Mouse (Mus musculus) heart, embryonic 14.5 days (tissue): ENCODE data around the gene Olfr458. TPM values are rescaled to one million over a fixed set of nuclear protein-coding genes. Genes with fewer than 3 reads are reported as not detected.

ENCODE experiments used
- ATAC-seq: fragments of 200-750 bp; cut with Nextera tagmentation; 2 replicates; pipeline ENCODE4 v1.8.0; 2017; ENCODE audit warnings: low read depth, moderate TSS enrichment; ENCODE audit not compliant: insufficient number of reproducible peaks, insufficient read depth, low FRiP score
- H3K27ac ChIP-seq, 2 experiments: fragments of 200-500 bp in 1 of 2; fragments of 300-500 bp in 1 of 2; sonication (generic) in 1 of 2; replicated peaks in 1 of 2; 2 replicates each; pipeline ENCODE4 v1.5.1; 2012 to 2014; ENCODE audit warnings: low read depth in 2 of 2, low read length in 2 of 2, control low read depth in 1 of 2, mild to moderate bottlenecking in 1 of 2, mixed read lengths in 1 of 2; ENCODE audit not compliant: control insufficient read depth in 1 of 2, insufficient read depth in 1 of 2
- H3K27me3 ChIP-seq: fragments of 300-500 bp; sonication (generic); 2 replicates; pipeline ENCODE4 v1.6.1; 2014; ENCODE audit warnings: mild to moderate bottlenecking, low read length, control low read depth; ENCODE audit not compliant: control insufficient read depth, insufficient read depth
- H3K36me3 ChIP-seq: fragments of 300-500 bp; sonication (generic); 2 replicates; pipeline ENCODE4 v1.6.1; 2014; ENCODE audit warnings: mild to moderate bottlenecking, control low read depth, low read length, mixed read lengths; ENCODE audit not compliant: control insufficient read depth, insufficient read depth
- H3K4me1 ChIP-seq, 2 experiments: fragments of 200-500 bp in 1 of 2; fragments of 300-500 bp in 1 of 2; sonication (generic) in 1 of 2; 2 replicates each; pipeline ENCODE4 v1.6.1; 2012 to 2014; ENCODE audit warnings: low read length in 2 of 2, control low read depth in 1 of 2, mixed read lengths in 1 of 2; ENCODE audit not compliant: control insufficient read depth in 2 of 2, insufficient read depth in 2 of 2
- H3K4me2 ChIP-seq: fragments of 300-500 bp; sonication (generic); 2 replicates; pipeline ENCODE4 v1.6.1; 2014; ENCODE audit warnings: mild to moderate bottlenecking, low read length
- H3K4me3 ChIP-seq, 2 experiments: fragments of 200-500 bp in 1 of 2; fragments of 300-500 bp in 1 of 2; sonication (generic) in 1 of 2; 2 replicates each; pipeline ENCODE4 v1.5.1; 2012 to 2014; ENCODE audit warnings: low read length in 2 of 2, mild to moderate bottlenecking in 2 of 2, control low read depth in 1 of 2, low read depth in 1 of 2, moderate library complexity in 1 of 2; ENCODE audit not compliant: control insufficient read depth in 1 of 2, insufficient read depth in 1 of 2
- H3K9ac ChIP-seq: fragments of 300-500 bp; sonication (generic); 2 replicates; pipeline ENCODE4 v1.6.1; 2014; ENCODE audit warnings: mild to moderate bottlenecking, low read length
- H3K9me3 ChIP-seq: fragments of 300-500 bp; sonication (generic); 2 replicates; pipeline ENCODE4 v1.6.1; 2016; ENCODE audit warnings: low read length, control low read depth; ENCODE audit not compliant: control insufficient read depth
- WGBS: fragments of 180-500 bp; shearing (Covaris S2); extraction: QIAGEN DNeasy Blood & Tissue Kit; methylation state at CpG from one replicate; pipeline ENCODE4 v1.1.7; 2014; 5-methylcytosine and 5-hydroxymethylcytosine counted together
- polyA plus RNA-seq: library from polyadenylated mRNA; unstranded; fragments of >200 nt; fragmentation: Nextera tagmentation; extraction: Ambion mirVana; gene quantifications from 2 replicates; pipeline ENCODE4 v1.2.1, GENCODE M21; 2014

Gene Olfr458
- not detected in 2 replicates for polyA plus RNA-seq

DNA sequence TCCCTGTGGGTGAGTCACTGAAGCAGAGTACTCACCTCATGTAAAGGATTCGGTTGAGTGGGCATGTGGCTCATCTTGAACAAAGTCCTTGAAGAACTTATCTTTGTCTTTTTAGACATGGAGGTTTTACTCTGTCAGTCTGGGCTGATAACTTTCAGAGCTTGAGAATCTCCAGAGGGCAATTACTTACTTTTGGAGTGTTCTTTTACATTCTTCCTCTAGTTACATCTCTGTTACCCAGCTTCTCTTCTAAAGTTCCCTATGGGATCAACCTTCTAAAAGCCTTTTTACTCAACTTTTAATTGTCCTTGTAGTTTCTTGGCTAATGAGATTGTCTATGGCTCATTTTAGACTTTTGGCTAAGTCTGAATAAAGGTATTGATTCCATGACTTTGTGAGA lies at the start of gene Olfr458:
TSS of gene Olfr458 (minus strand) at position 101 of the 400 bp plus-strand sequence.
- Histone ChIP-seq H3K4me2 (no peak within 1 kb of the TSS), H3K4me1 (no peaks in the 10 kb centered on the region), H3K36me3 (no peaks in the 10 kb centered on the region), H3K4me3 (no peak within 1 kb of the TSS), H3K27me3 (no peaks in the 10 kb centered on the region), H3K27ac (no peak within 1 kb of the TSS), H3K9ac (no peak within 1 kb of the TSS), H3K9me3 (no peaks in the 10 kb centered on the region)
- no peak for ATAC-seq
- WGBS = 44% methylated on average over 1 of the region's 1 CpGs

DNA sequence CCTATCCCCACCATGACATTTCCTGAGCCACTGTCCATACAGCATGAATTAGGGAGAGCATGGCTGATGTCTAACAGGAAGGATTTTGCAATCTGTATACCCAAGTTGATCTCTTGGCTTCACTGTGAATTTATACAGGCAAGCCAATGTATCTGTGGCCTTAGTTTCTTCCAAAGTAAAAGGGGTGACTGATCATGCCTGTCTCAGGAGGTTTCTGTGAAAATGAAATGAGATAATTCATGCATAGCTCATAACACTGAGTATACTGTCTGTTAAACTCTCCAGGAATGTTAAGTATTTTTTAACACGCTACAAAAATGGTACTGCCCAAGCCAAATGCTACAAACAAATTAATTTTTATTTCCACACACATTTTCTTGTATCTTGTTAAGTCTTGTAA lies 48.5 kb upstream of the Olfr458 start:
- Histone ChIP-seq H3K27ac (no peak overlapping the region), H3K4me2 (no peak overlapping the region), H3K36me3 (no peaks in the 10 kb centered on the region), H3K4me3 (no peak overlapping the region), H3K4me1 (no peaks in the 10 kb centered on the region), H3K27me3 (no peaks in the 10 kb centered on the region), H3K9me3 (no peaks in the 10 kb centered on the region), H3K9ac (no peak overlapping the region)
- 56% methylated on average over 1 of the region's 1 CpGs for WGBS
- ATAC-seq = no peak

DNA sequence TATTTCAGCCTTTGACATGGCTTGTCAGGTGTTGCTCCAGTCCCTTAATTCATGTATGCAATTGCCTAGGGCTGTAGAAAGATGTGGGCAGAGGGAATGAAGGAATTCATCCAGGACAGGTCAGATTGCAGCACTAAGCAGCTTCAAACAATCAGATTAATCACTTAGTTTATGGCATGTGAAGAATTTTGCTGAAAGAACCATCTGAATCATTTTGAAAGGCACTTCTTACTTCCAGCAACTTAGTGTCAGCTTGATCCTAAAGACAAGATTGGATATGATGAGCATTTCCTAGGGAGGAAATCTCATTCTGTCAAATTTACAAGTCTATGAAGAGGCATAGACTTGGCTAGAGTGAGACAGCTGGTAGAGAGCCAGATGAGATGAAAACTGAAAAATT lies 44.3 kb upstream of the Olfr458 start:
- Histone ChIP-seq H3K4me1 (no peaks in the 10 kb centered on the region), H3K4me3 (no peak overlapping the region), H3K36me3 (no peaks in the 10 kb centered on the region), H3K27ac (no peak overlapping the region), H3K4me2 (no peak overlapping the region), H3K27me3 (no peaks in the 10 kb centered on the region), H3K9me3 (no peaks in the 10 kb centered on the region), H3K9ac (no peak overlapping the region)
- no peak for ATAC-seq

DNA sequence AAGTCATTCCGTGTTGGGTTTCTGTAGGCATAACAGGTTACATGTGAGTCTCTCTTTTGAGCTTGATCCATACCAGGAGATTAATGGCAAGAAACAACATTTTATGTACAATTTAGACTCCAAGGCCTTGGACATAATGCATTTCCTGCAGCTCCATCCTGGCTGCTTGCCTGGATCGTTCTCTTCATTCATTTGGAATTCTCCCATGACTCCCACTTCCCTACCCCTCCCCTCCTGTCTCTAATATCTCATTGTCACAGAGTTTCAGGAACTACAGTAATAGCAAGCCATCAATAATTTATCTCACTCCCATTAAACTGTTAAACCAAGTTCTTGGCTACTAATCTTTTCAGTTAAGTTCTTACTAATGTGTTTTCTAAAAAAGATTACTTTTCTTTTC lies 38.5 kb upstream of the Olfr458 start:
- Histone ChIP-seq H3K27me3 (no peaks in the 10 kb centered on the region), H3K36me3 (no peaks in the 10 kb centered on the region), H3K9ac (no peak overlapping the region), H3K9me3 (no peaks in the 10 kb centered on the region), H3K4me3 (no peak overlapping the region), H3K4me2 (no peak overlapping the region), H3K4me1 (no peaks in the 10 kb centered on the region), H3K27ac (no peak overlapping the region)
- WGBS = 75% methylated on average over 2 of the region's 2 CpGs
- ATAC-seq = no peak

DNA sequence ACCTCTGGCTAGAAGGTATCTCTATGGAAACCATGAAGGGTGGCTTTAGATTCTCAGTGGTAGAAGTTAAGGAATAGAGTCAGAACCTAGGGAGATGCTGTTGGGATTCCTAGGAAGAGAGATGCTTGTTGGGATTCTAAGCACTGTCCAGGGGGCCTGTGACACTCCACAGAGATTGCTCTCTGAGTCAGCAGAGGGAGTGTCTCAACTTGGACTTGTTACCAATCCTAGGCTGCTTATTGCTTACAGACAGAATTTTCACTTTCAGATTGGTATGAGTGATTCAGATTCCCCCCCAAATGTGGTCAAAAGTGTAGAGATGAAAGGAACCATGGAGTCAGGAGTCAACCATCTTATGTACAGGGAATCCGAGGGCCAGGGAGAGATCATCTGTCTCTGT lies 24.7 kb upstream of the Olfr458 start:
- Histone ChIP-seq H3K27ac (no peak overlapping the region), H3K4me2 (no peak overlapping the region), H3K4me3 (no peak overlapping the region), H3K9me3 (no peaks in the 10 kb centered on the region), H3K9ac (no peak overlapping the region), H3K36me3 (no peaks in the 10 kb centered on the region), H3K27me3 (no peaks in the 10 kb centered on the region), H3K4me1 (no peaks in the 10 kb centered on the region)
- ATAC-seq = no peak
- 44% methylated on average over 1 of the region's 1 CpGs for WGBS

DNA sequence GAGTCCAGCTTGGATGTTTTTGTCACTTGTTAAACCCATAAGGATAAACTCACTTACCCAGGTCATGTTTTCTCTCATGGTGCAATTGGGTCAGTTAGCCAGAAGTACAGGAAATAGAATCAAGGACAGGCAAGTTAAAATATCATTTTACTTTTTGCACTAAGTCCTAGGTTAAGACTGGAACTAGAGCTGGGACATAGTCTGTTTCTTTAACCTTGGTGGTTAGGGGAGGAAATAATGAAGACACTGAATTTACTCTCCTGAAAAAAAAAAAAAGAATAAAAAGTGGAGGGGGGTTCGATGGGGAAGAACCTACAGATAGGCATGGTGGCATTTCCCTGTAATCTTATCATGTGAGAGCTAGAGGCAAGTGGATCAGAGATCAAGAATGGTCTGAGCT lies 22.1 kb upstream of the Olfr458 start, which contains the start of gene Olfr456:
TSS of gene Olfr456 (minus strand) at position 101 of the 400 bp plus-strand sequence.
- Histone ChIP-seq H3K4me1 (no peaks in the 10 kb centered on the region), H3K36me3 (no peaks in the 10 kb centered on the region), H3K27me3 (no peaks in the 10 kb centered on the region), H3K4me2 (no peak within 1 kb of the TSS), H3K9ac (no peak within 1 kb of the TSS), H3K27ac (no peak within 1 kb of the TSS), H3K4me3 (no peak within 1 kb of the TSS), H3K9me3 (no peaks in the 10 kb centered on the region)
- WGBS = 66% methylated on average over 1 of the region's 1 CpGs
- ATAC-seq = no peak

DNA sequence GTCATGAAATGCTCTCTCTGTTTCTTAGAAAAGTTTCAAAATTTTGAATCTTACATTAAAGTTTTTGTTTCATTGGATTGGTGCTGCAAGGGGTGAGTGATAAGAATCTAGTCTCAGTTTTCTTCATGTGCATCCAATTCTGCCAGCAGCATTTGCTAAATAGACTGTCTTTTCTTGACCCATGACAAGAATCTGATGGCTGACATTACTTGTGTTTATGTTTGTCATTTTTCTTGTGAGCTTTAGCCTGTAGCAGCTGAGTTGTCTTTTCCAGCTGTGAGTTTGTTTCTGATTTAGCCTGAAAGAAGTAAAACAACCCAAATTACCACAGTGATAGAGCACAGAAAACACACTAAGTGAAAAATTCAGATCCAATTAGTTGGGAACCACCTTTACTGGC lies 19.6 kb upstream of the Olfr458 start:
- H3K4me3 ChIP-seq = no peak overlapping the region
- no peak overlapping the region for H3K27ac ChIP-seq
- H3K4me2 ChIP-seq = no peak overlapping the region
- H3K4me1 ChIP-seq = no peaks in the 10 kb centered on the region
- no peaks in the 10 kb centered on the region for H3K27me3 ChIP-seq
- H3K9me3 ChIP-seq = no peaks in the 10 kb centered on the region
- H3K9ac ChIP-seq = no peak overlapping the region
- no peak for ATAC-seq
- H3K36me3 ChIP-seq = no peaks in the 10 kb centered on the region

DNA sequence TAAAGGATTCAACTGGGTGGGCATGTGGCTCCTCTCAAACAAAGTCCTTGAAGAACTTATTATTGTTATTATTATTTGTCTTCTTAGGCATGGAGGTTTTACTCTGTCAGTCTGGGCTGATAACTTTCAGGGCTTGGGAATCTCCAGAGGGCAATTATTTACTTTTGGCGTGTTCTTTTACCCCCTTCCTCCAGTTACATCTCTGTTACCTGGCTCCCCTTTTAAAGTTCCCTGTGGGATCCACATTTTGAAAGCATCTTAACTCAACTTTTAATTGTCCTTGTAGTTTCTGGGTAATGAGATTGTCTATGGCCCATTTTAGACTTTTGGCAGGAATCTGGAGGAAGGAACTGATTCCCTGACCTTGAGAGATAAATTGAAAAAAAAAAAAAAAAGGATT lies 11.2 kb upstream of the Olfr458 start, which contains the start of gene Olfr457:
TSS of gene Olfr457 (minus strand) at position 101 of the 400 bp plus-strand sequence.
- Histone ChIP-seq H3K4me1 (no peaks in the 10 kb centered on the region), H3K27me3 (no peaks in the 10 kb centered on the region), H3K4me2 (no peak within 1 kb of the TSS), H3K27ac (no peak within 1 kb of the TSS), H3K4me3 (no peak within 1 kb of the TSS), H3K36me3 (no peaks in the 10 kb centered on the region), H3K9ac (no peak within 1 kb of the TSS), H3K9me3 (no peaks in the 10 kb centered on the region)
- ATAC-seq = no peak
- 76% methylated on average over 1 of the region's 1 CpGs for WGBS
